Mouse (Mus musculus): ENCODE results near the gene Slc25a34. TPM values are rescaled to one million over a fixed set of nuclear protein-coding genes. Genes with fewer than 3 reads are reported as not detected.

Slc25a34 gene
- total and polyA plus RNA-seq, 3 experiments = 0.16 TPM; not detected in 2

DNA sequence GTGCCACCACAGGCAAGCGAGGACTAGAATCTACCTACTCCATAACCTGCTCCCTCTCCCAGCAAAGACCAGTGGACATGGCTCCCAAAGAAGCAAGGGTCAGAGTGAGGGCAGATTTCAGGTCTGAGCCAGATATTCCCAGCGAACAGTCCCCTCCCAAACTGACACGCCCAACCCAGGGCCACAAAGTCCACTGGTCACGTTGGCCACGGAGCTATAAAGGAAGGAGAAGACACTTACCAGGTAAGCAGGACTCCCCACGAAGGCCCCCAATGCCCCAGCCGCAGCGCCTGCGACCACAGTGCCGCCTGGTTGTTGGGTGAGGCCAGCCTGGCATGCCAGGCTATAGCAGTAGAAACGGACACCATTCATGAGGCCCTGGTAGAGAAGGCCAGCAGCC lies 584 bp downstream of the Slc25a34 start:
- H3K36me3 ChIP-seq (replicated peaks) = peaks cover 28% of the 10 kb centered on the region
- DNase-seq (ENCODE audit: low spot score) (no peak), ATAC-seq (ENCODE audit: extremely low read depth, insufficient number of reproducible peaks, low FRiP score, poor library complexity, severe bottlenecking) (no peak)
- TF ChIP-seq GATA1 (IDR thresholded peaks at IDR 0.05; ENCODE audit: borderline replicate concordance, low read length) (no peak), CTCF (IDR thresholded peaks at IDR 0.05; ENCODE audit: low read depth, low read length) (no peak), POLR2AphosphoS5 (IDR thresholded peaks at IDR 0.05; ENCODE audit: insufficient replicate concordance, low read depth, low read length) (no peak), GATA2 (IDR thresholded peaks at IDR 0.05; ENCODE audit: borderline replicate concordance, low read depth, low read length) (no peak), TAL1 (conservative IDR thresholded peaks at IDR 0.05; ENCODE audit: low read depth, low read length) (no peak)
- peaks cover 15% of the 10 kb centered on the region for H3K4me1 ChIP-seq (ENCODE audit: insufficient read depth, low read depth, low read length)
- H3K9me3 ChIP-seq (replicated peaks) = no peaks in the 10 kb centered on the region
- H3K4me3 ChIP-seq (ENCODE audit: low read depth, low read length) = no peak overlapping the region
- H3K27me3 ChIP-seq (ENCODE audit: insufficient read depth, low read length) = peaks cover 34% of the 10 kb centered on the region

DNA sequence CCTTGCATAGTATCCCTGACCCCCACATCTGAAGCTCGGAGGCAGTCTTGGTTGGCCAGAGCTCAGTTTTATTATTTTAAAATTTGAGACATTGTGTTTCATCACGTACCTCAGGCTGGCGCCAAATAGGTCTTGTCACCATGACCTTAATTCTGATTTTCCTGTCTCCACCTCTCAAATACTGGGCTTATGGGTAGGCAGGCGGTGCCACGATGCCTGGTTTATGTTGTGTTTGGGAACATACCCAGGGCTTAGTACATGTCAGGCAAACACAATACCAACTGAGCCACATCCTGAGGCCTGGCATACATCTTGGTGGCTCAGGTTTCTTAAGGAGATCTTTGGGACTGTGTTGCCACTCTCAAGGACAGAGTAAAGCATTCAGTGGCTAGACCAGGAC lies 1.0 kb downstream of the Slc25a34 start:
- peaks cover 20% of the 10 kb centered on the region for H3K4me1 ChIP-seq (ENCODE audit: insufficient read depth, low read depth, low read length)
- H3K4me3 ChIP-seq (ENCODE audit: low read depth, low read length) = no peak overlapping the region
- peaks cover 23% of the 10 kb centered on the region for H3K36me3 ChIP-seq (replicated peaks)
- DNase-seq (ENCODE audit: low spot score) (no peak), ATAC-seq (ENCODE audit: extremely low read depth, insufficient number of reproducible peaks, low FRiP score, poor library complexity, severe bottlenecking) (no peak)
- TF ChIP-seq POLR2AphosphoS5 (IDR thresholded peaks at IDR 0.05; ENCODE audit: insufficient replicate concordance, low read depth, low read length) = no peak
- no peak for TF ChIP-seq GATA2 (IDR thresholded peaks at IDR 0.05; ENCODE audit: borderline replicate concordance, low read depth, low read length)
- TF ChIP-seq TAL1 (conservative IDR thresholded peaks at IDR 0.05; ENCODE audit: low read depth, low read length) = no peak
- TF ChIP-seq CTCF (IDR thresholded peaks at IDR 0.05; ENCODE audit: low read depth, low read length) = no peak
- no peak for TF ChIP-seq GATA1 (IDR thresholded peaks at IDR 0.05; ENCODE audit: borderline replicate concordance, low read length)
- peaks cover 39% of the 10 kb centered on the region for H3K27me3 ChIP-seq (ENCODE audit: insufficient read depth, low read length)
- H3K9me3 ChIP-seq (replicated peaks) = no peaks in the 10 kb centered on the region

DNA sequence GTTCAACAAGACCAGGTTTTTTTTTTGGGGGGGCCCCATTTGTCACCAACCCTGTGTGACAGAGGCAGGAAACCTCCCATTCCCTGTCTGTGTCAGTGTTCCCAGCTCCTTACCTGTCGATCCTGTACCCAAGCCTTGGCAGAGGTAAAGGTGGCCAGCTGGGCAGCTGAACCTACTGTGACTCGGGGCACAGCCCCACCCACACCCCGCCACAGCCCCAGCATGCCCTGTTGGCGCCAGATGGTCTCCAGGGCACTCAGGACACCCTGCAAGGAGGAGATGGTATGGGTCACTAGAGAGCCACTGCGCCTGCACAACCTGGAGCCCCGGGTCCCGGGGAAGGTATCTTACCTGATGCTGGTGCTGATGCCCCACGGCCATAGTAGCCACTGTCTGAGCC lies 1.5 kb downstream of the Slc25a34 start:
- no peak for DNase-seq (ENCODE audit: low spot score)
- H3K36me3 ChIP-seq (replicated peaks) = peaks cover 20% of the 10 kb centered on the region
- H3K9me3 ChIP-seq (replicated peaks) = no peaks in the 10 kb centered on the region
- H3K4me1 ChIP-seq (ENCODE audit: insufficient read depth, low read depth, low read length) = peaks cover 24% of the 10 kb centered on the region
- TF ChIP-seq POLR2AphosphoS5 (IDR thresholded peaks at IDR 0.05; ENCODE audit: insufficient replicate concordance, low read depth, low read length) = no peak
- no peak for TF ChIP-seq GATA1 (IDR thresholded peaks at IDR 0.05; ENCODE audit: borderline replicate concordance, low read length)
- TF ChIP-seq GATA2 (IDR thresholded peaks at IDR 0.05; ENCODE audit: borderline replicate concordance, low read depth, low read length) = no peak
- no peak for TF ChIP-seq CTCF (IDR thresholded peaks at IDR 0.05; ENCODE audit: low read depth, low read length)
- no peak for TF ChIP-seq TAL1 (conservative IDR thresholded peaks at IDR 0.05; ENCODE audit: low read depth, low read length)
- no peak for ATAC-seq (ENCODE audit: extremely low read depth, insufficient number of reproducible peaks, low FRiP score, poor library complexity, severe bottlenecking)
- H3K27me3 ChIP-seq (ENCODE audit: insufficient read depth, low read length) = peaks cover 44% of the 10 kb centered on the region
- H3K4me3 ChIP-seq (ENCODE audit: low read depth, low read length) = no peak overlapping the region

DNA sequence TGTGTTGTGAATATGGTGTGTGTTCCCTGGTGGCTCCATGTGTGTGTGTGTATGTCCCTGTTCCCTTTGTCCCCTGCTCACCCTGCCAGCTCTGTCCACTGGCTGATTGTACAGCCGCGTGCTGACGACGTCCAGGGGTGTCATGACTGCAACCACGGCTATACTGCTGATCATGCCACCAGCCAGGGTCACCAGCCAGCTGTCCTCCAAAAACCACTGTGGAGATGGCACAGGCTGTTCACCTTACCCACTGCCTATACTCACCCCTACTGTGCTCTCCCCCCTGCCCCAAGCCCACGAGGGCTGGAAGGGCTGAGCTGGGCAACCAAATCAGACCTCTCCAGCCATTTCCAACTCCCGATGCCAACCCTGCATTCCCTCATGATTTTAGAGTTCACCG lies 2.3 kb downstream of the Slc25a34 start:
- no peak for ATAC-seq (ENCODE audit: extremely low read depth, insufficient number of reproducible peaks, low FRiP score, poor library complexity, severe bottlenecking)
- H3K4me1 ChIP-seq (ENCODE audit: insufficient read depth, low read depth, low read length) = peaks cover 23% of the 10 kb centered on the region
- peaks cover 50% of the 10 kb centered on the region for H3K27me3 ChIP-seq (ENCODE audit: insufficient read depth, low read length)
- DNase-seq (ENCODE audit: low spot score) = no peak
- no peak for TF ChIP-seq GATA1 (IDR thresholded peaks at IDR 0.05; ENCODE audit: borderline replicate concordance, low read length)
- TF ChIP-seq CTCF (IDR thresholded peaks at IDR 0.05; ENCODE audit: low read depth, low read length) = no peak
- TF ChIP-seq POLR2AphosphoS5 (IDR thresholded peaks at IDR 0.05; ENCODE audit: insufficient replicate concordance, low read depth, low read length) = no peak
- no peak for TF ChIP-seq TAL1 (conservative IDR thresholded peaks at IDR 0.05; ENCODE audit: low read depth, low read length)
- no peak for TF ChIP-seq GATA2 (IDR thresholded peaks at IDR 0.05; ENCODE audit: borderline replicate concordance, low read depth, low read length)
- no peak overlapping the region for H3K4me3 ChIP-seq (ENCODE audit: low read depth, low read length)
- no peaks in the 10 kb centered on the region for H3K9me3 ChIP-seq (replicated peaks)
- peaks cover 13% of the 10 kb centered on the region for H3K36me3 ChIP-seq (replicated peaks)

DNA sequence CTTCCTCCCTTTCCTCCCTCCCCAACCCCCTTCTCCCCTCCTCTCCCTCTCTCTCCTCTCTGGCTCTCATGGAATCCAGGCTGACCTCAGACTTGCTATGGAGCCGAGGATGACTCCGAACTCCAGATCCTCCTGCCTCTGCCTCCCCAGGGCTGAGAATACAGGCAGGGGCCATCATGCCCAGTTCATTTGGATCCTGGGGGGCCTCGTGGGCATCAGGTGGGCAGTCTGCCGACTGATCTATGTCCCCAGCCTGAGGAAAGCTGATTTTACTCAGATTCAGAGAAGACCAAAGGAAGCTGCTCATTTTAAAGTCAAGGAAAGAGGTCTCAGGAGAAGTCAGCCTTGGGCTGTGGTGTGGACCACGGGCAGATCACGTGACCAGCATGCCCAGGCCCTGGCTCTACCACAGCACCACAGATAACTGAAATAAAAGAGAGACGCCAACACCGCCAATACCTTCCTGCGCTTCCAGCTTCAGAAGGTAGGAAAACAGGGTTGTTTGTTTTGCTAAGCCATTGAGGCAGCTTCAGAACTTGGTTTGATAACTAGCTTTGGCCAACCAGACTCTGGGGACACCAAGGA lies 4.2 kb downstream of the Slc25a34 start:
- Histone ChIP-seq H3K36me3 (replicated peaks) (no peaks in the 10 kb centered on the region), H3K4me1 (ENCODE audit: insufficient read depth, low read depth, low read length) (peaks cover 21% of the 10 kb centered on the region), H3K4me3 (ENCODE audit: low read depth, low read length) (no peak overlapping the region), H3K27me3 (ENCODE audit: insufficient read depth, low read length) (peaks cover 67% of the 10 kb centered on the region), H3K9me3 (replicated peaks) (no peaks in the 10 kb centered on the region)
- TF ChIP-seq POLR2AphosphoS5 (IDR thresholded peaks at IDR 0.05; ENCODE audit: insufficient replicate concordance, low read depth, low read length) = no peak
- TF ChIP-seq GATA1 (IDR thresholded peaks at IDR 0.05; ENCODE audit: borderline replicate concordance, low read length) = no peak
- no peak for TF ChIP-seq TAL1 (conservative IDR thresholded peaks at IDR 0.05; ENCODE audit: low read depth, low read length)
- TF ChIP-seq GATA2 (IDR thresholded peaks at IDR 0.05; ENCODE audit: borderline replicate concordance, low read depth, low read length) = no peak
- no peak for TF ChIP-seq CTCF (IDR thresholded peaks at IDR 0.05; ENCODE audit: low read depth, low read length)
- no peak for DNase-seq (ENCODE audit: low spot score)
- ATAC-seq (ENCODE audit: extremely low read depth, insufficient number of reproducible peaks, low FRiP score, poor library complexity, severe bottlenecking) = no peak

DNA sequence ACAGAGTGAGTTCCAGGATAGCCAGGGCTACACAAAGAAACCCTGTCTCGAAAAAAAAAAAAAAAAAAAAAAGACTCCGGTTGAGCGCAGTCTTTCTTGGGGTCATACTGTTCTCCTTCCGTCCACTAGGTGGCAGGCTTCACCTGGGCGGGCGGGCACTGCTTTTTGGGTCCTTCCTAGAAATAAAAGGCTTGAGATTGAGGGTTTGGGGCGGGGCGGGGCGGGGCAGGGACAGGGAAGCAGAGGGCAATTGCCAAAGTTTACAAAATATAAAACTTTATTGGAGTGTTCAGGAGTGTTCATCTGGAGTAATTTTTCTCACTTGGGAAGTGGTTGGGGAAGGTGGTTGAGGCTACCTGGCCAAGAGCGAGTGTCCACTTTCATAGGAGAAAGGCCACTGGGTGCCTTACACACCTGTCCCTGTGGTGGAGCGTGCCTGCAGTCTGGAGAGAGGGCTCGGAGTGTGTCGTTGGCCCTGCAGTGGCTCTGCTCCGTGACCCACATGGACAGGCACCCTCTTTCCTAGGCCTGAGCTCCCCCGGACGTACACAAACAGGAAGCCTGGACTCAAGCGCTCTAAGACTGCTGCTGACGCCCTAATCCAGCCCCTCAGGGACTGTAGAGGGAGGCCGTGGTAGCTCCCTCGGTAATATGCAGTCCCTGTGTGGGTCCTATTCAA lies 4.9 kb downstream of the Slc25a34 start, which contains the start of gene Tmem82:
Tmem82 (minus strand) TSS at position 69 of the 679 bp plus-strand sequence.
- Histone ChIP-seq H3K36me3 (replicated peaks) (no peaks in the 10 kb centered on the region), H3K4me3 (ENCODE audit: low read depth, low read length) (0 out of 2 replicates have a peak within 1 kb of the TSS, but pooled peaks have one; percentile 9), H3K4me1 (ENCODE audit: insufficient read depth, low read depth, low read length) (peaks cover 20% of the 10 kb centered on the region), H3K27me3 (ENCODE audit: insufficient read depth, low read length) (peaks cover 71% of the 10 kb centered on the region), H3K9me3 (replicated peaks) (no peaks in the 10 kb centered on the region)
- DNase-seq (ENCODE audit: low spot score) (peak; percentile 65), ATAC-seq (ENCODE audit: extremely low read depth, insufficient number of reproducible peaks, low FRiP score, poor library complexity, severe bottlenecking) (0 out of 2 replicates have a peak, but pooled peaks have one; percentile 46)
- TF ChIP-seq CTCF (IDR thresholded peaks at IDR 0.05; ENCODE audit: low read depth, low read length) (no peak), GATA2 (IDR thresholded peaks at IDR 0.05; ENCODE audit: borderline replicate concordance, low read depth, low read length) (no peak), TAL1 (conservative IDR thresholded peaks at IDR 0.05; ENCODE audit: low read depth, low read length) (no peak), GATA1 (IDR thresholded peaks at IDR 0.05; ENCODE audit: borderline replicate concordance, low read length) (no peak), POLR2AphosphoS5 (IDR thresholded peaks at IDR 0.05; ENCODE audit: insufficient replicate concordance, low read depth, low read length) (no peak)
